Mouse (Mus musculus) stomach, embryonic 14.5 days (tissue): ENCODE measurements around the gene Hist1h2be. TPM values are rescaled to one million over a fixed set of nuclear protein-coding genes. Genes with fewer than 3 reads are reported as not detected.
A peak's percentile ranks its signal among the peaks of the same experiment; 100 is the strongest.
"Not testable (repeated sequence)": the region's sequence is repeated elsewhere in the genome, so short reads cannot be mapped to it uniquely, and the experiment has no call there.

ENCODE experiments used
- ATAC-seq: fragments of 200-750 bp; cut with Nextera tagmentation; 2 replicates; pipeline ENCODE4 v1.8.0; 2017; ENCODE audit warnings: low read depth, moderate TSS enrichment; ENCODE audit not compliant: insufficient number of reproducible peaks, insufficient read depth, low FRiP score
- H3K27ac ChIP-seq: fragments of 300-500 bp; sonication (generic); 2 replicates; pipeline ENCODE4 v1.5.1; 2014; ENCODE audit warnings: mild to moderate bottlenecking, low read length, moderate library complexity, mixed read lengths
- H3K27me3 ChIP-seq: fragments of 300-500 bp; sonication (generic); 2 replicates; pipeline ENCODE4 v1.6.1; 2014; ENCODE audit warnings: low read length, control low read depth, mixed read lengths; ENCODE audit not compliant: control insufficient read depth, insufficient read depth
- H3K36me3 ChIP-seq: fragments of 300-500 bp; sonication (generic); 2 replicates; pipeline ENCODE4 v1.6.1; 2014; ENCODE audit warnings: mild to moderate bottlenecking, control low read depth, low read length, moderate library complexity, mixed read lengths; ENCODE audit not compliant: control insufficient read depth, insufficient read depth
- H3K4me1 ChIP-seq: fragments of 300-500 bp; sonication (generic); 2 replicates; pipeline ENCODE4 v1.6.1; 2014; ENCODE audit warnings: low read length, control low read depth, mixed read lengths; ENCODE audit not compliant: control insufficient read depth, insufficient read depth
- H3K4me2 ChIP-seq: fragments of 300-500 bp; sonication (generic); replicated peaks from 2 replicates; pipeline ENCODE4 v1.6.1; 2014; ENCODE audit warnings: low read depth, low read length, control low read depth
- H3K4me3 ChIP-seq: fragments of 300-500 bp; sonication (generic); 2 replicates; pipeline ENCODE4 v1.5.1; 2014; ENCODE audit warnings: low read depth, low read length, control low read depth
- H3K9ac ChIP-seq: fragments of 300-500 bp; sonication (generic); replicated peaks from 2 replicates; pipeline ENCODE4 v1.6.1; 2014; ENCODE audit warnings: low read depth, mild to moderate bottlenecking, control low read depth, low read length, moderate library complexity, mixed read lengths
- H3K9me3 ChIP-seq: fragments of 300-500 bp; sonication (generic); 2 replicates; pipeline ENCODE4 v1.6.1; 2016; ENCODE audit warnings: low read depth, low read length, control low read depth; ENCODE audit not compliant: control insufficient read depth
- WGBS: fragments of 180-500 bp; shearing (Covaris S2); extraction: QIAGEN DNeasy Blood & Tissue Kit; methylation state at CpG from one replicate; pipeline ENCODE4 v1.1.7; 2014; 5-methylcytosine and 5-hydroxymethylcytosine counted together
- polyA plus RNA-seq: library from polyadenylated mRNA; unstranded; fragments of >200 nt; fragmentation: Nextera tagmentation; extraction: Ambion mirVana; gene quantifications from 2 replicates; pipeline ENCODE4 v1.2.1, GENCODE M21; 2014

Hist1h2be gene
- polyA plus RNA-seq, 1 experiment from 2014 or later = 2.8 TPM

- WGBS = 7% methylated on average over 3 of the region's 3 CpGs
- ATAC-seq = not testable (repeated sequence)
- peak overlapping the region; percentile 80 for H3K27ac ChIP-seq
Measured at GRCm38 (mm10) chr13:23542225-23542980, 78.5 kb downstream of the Hist1h2be start.

GRCm38 (mm10) chr13:23541497-23541896 lies 79.4 kb downstream of the Hist1h2be start:
- Histone ChIP-seq H3K9me3 (no peaks in the 10 kb centered on the region), H3K4me2 (peak overlapping the region; percentile 59; the same call in 1 of the 2 replicates), H3K4me1 (peaks cover 6% of the 10 kb centered on the region; the same call in 1 of the 2 replicates), H3K36me3 (no peaks in the 10 kb centered on the region), H3K27me3 (no peaks in the 10 kb centered on the region), H3K27ac (no peak overlapping the region), H3K9ac (no peak overlapping the region), H3K4me3 (no peak overlapping the region)
- ATAC-seq = no peak
- WGBS = 89% methylated on average over 3 of the region's 3 CpGs

More at GRCm38 (mm10) chr13:23542225-23542980, 78.5 kb downstream of the Hist1h2be start:
- Histone ChIP-seq H3K4me3 (peak overlapping the region; percentile 38), H3K4me2 (peak overlapping the region; percentile 59), H3K9ac (peak overlapping the region; percentile 57)
- not testable (repeated sequence) for H3K36me3 ChIP-seq, H3K27me3 ChIP-seq, H3K4me1 ChIP-seq, H3K9me3 ChIP-seq

GRCm38 (mm10) chr13:23539821-23540220 lies 81.1 kb downstream of the Hist1h2be start:
- H3K9me3 ChIP-seq, ATAC-seq, H3K4me2 ChIP-seq, H3K27ac ChIP-seq, H3K9ac ChIP-seq, H3K4me1 ChIP-seq, H3K27me3 ChIP-seq, H3K4me3 ChIP-seq, H3K36me3 ChIP-seq: not testable (repeated sequence)
- WGBS = 79% methylated on average over 1 of the region's 1 CpGs

DNA sequence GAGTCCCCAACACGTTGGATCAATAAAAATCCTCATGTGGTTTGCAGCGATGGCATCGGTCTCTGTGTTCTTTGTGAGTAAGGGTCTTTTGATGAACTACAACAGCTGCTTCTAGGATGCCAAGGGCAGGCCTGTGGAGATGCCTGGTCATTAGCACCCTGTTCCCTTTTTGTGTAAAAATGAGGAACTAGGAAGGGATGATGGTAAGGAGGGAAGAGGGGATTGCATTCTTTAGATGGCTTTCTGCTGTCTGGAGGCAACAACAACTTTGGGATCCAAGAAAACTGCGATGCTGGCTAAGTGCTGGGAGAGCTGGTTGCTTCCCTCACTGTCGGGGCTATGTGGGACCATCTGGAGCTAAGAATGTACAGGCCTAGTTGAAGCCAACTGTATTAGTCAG lies 82.7 kb downstream of the Hist1h2be start:
- no peak overlapping the region for H3K27ac ChIP-seq
- no peaks in the 10 kb centered on the region for H3K36me3 ChIP-seq
- peaks cover 6% of the 10 kb centered on the region; the same call in 1 of the 2 replicates for H3K4me1 ChIP-seq
- H3K9me3 ChIP-seq = no peaks in the 10 kb centered on the region
- ATAC-seq = no peak
- no peaks in the 10 kb centered on the region for H3K27me3 ChIP-seq
- H3K9ac ChIP-seq = no peak overlapping the region
- no peak overlapping the region for H3K4me3 ChIP-seq
- 77% methylated on average over 5 of the region's 5 CpGs for WGBS
- no peak overlapping the region for H3K4me2 ChIP-seq

GRCm38 (mm10) chr13:23537006-23537710 lies 83.8 kb downstream of the Hist1h2be start:
- H3K9me3 ChIP-seq = no peaks in the 10 kb centered on the region
- peaks cover 6% of the 10 kb centered on the region for H3K4me1 ChIP-seq
- WGBS = 75% methylated on average over 3 of the region's 3 CpGs
- no peak for ATAC-seq
- no peaks in the 10 kb centered on the region for H3K27me3 ChIP-seq
- peak overlapping the region; percentile 34 for H3K4me2 ChIP-seq
- no peak overlapping the region for H3K27ac ChIP-seq
- no peak overlapping the region for H3K9ac ChIP-seq
- H3K36me3 ChIP-seq = no peaks in the 10 kb centered on the region
- peak overlapping the region; percentile 42; the same call in 1 of the 2 replicates for H3K4me3 ChIP-seq

DNA sequence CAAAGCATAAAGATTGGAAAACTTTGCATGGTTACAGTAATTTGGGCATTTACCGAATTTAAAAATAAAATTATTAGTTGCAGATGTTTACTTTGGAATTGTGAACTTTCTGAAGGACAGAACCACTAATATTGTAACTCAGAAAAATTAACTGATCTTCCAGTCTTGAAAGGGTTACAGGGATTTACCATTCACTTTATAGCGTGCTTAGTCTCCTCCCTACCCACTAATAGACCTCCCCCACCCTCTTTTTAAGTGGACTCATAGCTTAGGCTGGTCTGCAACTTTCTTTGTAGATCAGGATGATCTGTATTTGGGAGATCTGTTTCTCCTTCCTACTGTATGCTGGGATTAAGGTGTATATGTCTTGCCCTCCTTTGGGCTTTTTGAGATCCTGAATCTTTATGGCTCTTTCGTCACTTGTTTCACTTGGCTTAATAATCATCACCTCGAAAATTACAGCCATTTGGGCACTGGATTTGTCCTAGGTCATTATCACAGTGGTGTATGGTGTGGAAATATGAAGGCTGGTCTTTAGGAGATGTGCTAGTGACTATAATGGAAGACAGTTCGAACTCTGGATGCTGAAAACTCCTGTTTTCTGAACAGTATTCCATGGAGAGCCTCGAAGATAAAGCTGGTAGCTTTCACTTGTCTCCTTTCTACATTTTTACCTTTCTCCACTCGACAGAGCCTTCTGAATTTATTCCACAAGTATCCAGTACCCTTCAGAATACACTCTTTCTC lies 84.7 kb downstream of the Hist1h2be start:
- Histone ChIP-seq H3K4me3 (peak overlapping the region; percentile 42), H3K27ac (peak overlapping the region; percentile 94), H3K4me1 (peaks cover 6% of the 10 kb centered on the region), H3K36me3 (no peaks in the 10 kb centered on the region), H3K27me3 (no peaks in the 10 kb centered on the region), H3K9me3 (no peaks in the 10 kb centered on the region), H3K4me2 (peak overlapping the region; percentile 34), H3K9ac (peak overlapping the region; percentile 58)
- ATAC-seq = no peak
- 18% methylated on average over 7 of the region's 7 CpGs for WGBS

- Histone ChIP-seq H3K27ac (peak within 1 kb of the TSS; percentile 94), H3K9ac (peak within 1 kb of the TSS; percentile 67), H3K4me3 (peak within 1 kb of the TSS; percentile 42), H3K4me2 (peak within 1 kb of the TSS; percentile 34)
- WGBS = under 1% methylated on average over 36 of the region's 62 CpGs
- peak; percentile 90 for ATAC-seq
- not testable (repeated sequence) for H3K4me1 ChIP-seq, H3K9me3 ChIP-seq, H3K36me3 ChIP-seq, H3K27me3 ChIP-seq
Measured at GRCm38 (mm10) chr13:23535137-23536075, 85.5 kb downstream of the Hist1h2be start, which contains the start of gene Hist1h3g. Gene Hist1h3g, plus strand, starts transcription at chr13:23535422.
